8 mouse cellular contexts compared by ENCODE assay signal in the genomic region with DNA sequence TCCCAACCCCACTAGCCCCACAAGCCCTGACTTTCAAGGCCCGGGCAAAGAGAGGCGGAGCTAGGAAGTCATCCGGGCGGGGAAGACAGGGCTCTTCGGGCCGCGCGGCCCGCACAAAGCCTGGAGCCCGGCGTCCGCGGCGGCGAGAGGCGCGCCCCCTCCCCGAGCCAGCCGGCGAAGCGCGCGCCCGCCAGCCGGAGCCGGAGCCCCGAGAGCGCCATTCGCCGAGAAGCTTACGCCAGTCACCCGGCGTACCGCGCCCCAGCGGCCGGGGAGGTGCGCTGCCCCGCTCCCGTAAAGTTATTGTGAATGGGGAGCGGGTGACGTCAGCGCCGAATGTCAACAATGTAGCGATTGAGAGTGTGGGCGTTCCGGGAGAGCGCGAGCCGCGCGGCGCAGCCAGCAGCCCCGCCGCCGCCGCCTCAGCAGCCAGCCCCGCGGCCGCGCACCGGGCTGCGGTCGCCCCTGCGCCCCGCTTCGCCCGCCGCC. TPM values are rescaled to one million over a fixed set of nuclear protein-coding genes. Genes with fewer than 3 reads are reported as not detected.
DNase-seq lines count a peak whose midpoint lies in the region; ATAC-seq lines count a peak whose summit lies in the region.

A gene (plus strand): TSS at position 439 of the 489 bp plus-strand sequence.

- H3K4me1 ChIP-seq in erythroblast, embryonic 14.5 days (ENCODE audit: control insufficient read depth): peaks cover 18% of the 10 kb centered on the region
- H3K4me1 ChIP-seq in embryonic facial prominence, embryonic 10.5 days: peaks cover 85% of the 10 kb centered on the region
- H3K4me1 ChIP-seq in limb, embryonic 13.5 days: peaks cover 64% of the 10 kb centered on the region
- H3K4me1 ChIP-seq in midbrain, embryonic 16.5 days (ENCODE audit: control insufficient read depth, insufficient read depth, low read length): peaks cover 31% of the 10 kb centered on the region

- peak within 1 kb of the TSS; percentile 89 for H3K9ac ChIP-seq in limb, embryonic 13.5 days
- peak within 1 kb of the TSS; percentile 96 for H3K9ac ChIP-seq in midbrain, embryonic 16.5 days (ENCODE audit: low read depth, low read length)

- no peaks in the 10 kb centered on the region; the same call in 1 of the 2 replicates for H3K9me3 ChIP-seq in erythroblast, embryonic 14.5 days (ENCODE audit: control insufficient read depth, low read length)
- H3K9me3 ChIP-seq in embryonic facial prominence, embryonic 10.5 days: no peaks in the 10 kb centered on the region
- H3K9me3 ChIP-seq in limb, embryonic 13.5 days: no peaks in the 10 kb centered on the region
- H3K9me3 ChIP-seq in midbrain, embryonic 16.5 days (replicated peaks; ENCODE audit: control insufficient read depth, low read length, poor library complexity, severe bottlenecking): no peaks in the 10 kb centered on the region

- no peak for ATAC-seq in erythroblast, adult 5-6 weeks (replicated peaks; ENCODE audit: low FRiP score, poor library complexity, severe bottlenecking)
- ATAC-seq in limb, embryonic 13.5 days (ENCODE audit: low FRiP score, low read depth): peak; percentile 81
- peak; percentile 85 for ATAC-seq in midbrain, embryonic 16.5 days

- peaks cover 67% of the 10 kb centered on the region for H3K27me3 ChIP-seq in erythroblast, embryonic 14.5 days (ENCODE audit: control insufficient read depth)
- peaks cover 21% of the 10 kb centered on the region for H3K27me3 ChIP-seq in embryonic facial prominence, embryonic 10.5 days (replicated peaks; ENCODE audit: low read depth, poor library complexity, severe bottlenecking)
- no peaks in the 10 kb centered on the region for H3K27me3 ChIP-seq in limb, embryonic 13.5 days
- H3K27me3 ChIP-seq in midbrain, embryonic 16.5 days (ENCODE audit: control insufficient read depth, insufficient read depth, low read depth, low read length): no peaks in the 10 kb centered on the region

- WGBS in embryonic facial prominence, embryonic 10.5 days: under 1% methylated on average over 68 of the region's 69 CpGs
- WGBS in limb, embryonic 13.5 days: under 1% methylated on average over 67 of the region's 69 CpGs
- under 1% methylated on average over 59 of the region's 69 CpGs for WGBS in midbrain, embryonic 16.5 days

- H3K4me2 ChIP-seq in limb, embryonic 13.5 days (replicated peaks): peak within 1 kb of the TSS; percentile 82
- peak within 1 kb of the TSS; percentile 63 for H3K4me2 ChIP-seq in midbrain, embryonic 16.5 days (ENCODE audit: low read length)

- DNase-seq in embryonic facial prominence, embryonic 10.5 days (ENCODE audit: low spot score): peak; percentile 93
- peak; percentile 85 for DNase-seq in heart, adult 8-10 months (ENCODE audit: low spot score)
- DNase-seq in kidney, adult 9 months: peak; percentile 82
- DNase-seq in spleen, postnatal 14 days (ENCODE audit: low spot score in 2 of 2): peak; percentile 72 to 85

- peak within 1 kb of the TSS; percentile 98 for H3K27ac ChIP-seq in embryonic facial prominence, embryonic 10.5 days (replicated peaks)
- H3K27ac ChIP-seq in limb, embryonic 13.5 days: peak within 1 kb of the TSS; percentile 97
- H3K27ac ChIP-seq in midbrain, embryonic 16.5 days (ENCODE audit: low read length): peak within 1 kb of the TSS; percentile 97

- H3K36me3 ChIP-seq in erythroblast, embryonic 14.5 days (ENCODE audit: control insufficient read depth): no peaks in the 10 kb centered on the region
- H3K36me3 ChIP-seq in embryonic facial prominence, embryonic 10.5 days (replicated peaks): no peaks in the 10 kb centered on the region
- H3K36me3 ChIP-seq in limb, embryonic 13.5 days: no peaks in the 10 kb centered on the region
- H3K36me3 ChIP-seq in midbrain, embryonic 16.5 days (ENCODE audit: control insufficient read depth, insufficient read depth, low read length): no peaks in the 10 kb centered on the region

- peak within 1 kb of the TSS; percentile 65 for H3K4me3 ChIP-seq in erythroblast, embryonic 14.5 days (replicated peaks)
- peak within 1 kb of the TSS; percentile 93 for H3K4me3 ChIP-seq in embryonic facial prominence, embryonic 10.5 days
- H3K4me3 ChIP-seq in limb, embryonic 13.5 days: peak within 1 kb of the TSS; percentile 90
- H3K4me3 ChIP-seq in midbrain, embryonic 16.5 days (ENCODE audit: low read depth, low read length): peak within 1 kb of the TSS; percentile 99

RNA-seq across cellular contexts. Expression of the gene that starts here (rescaled TPM):
- 0.02 TPM in 1 of 2 replicates, not detected in the other for polyA plus RNA-seq in erythroblast, embryonic 14.5 days (2012)
- total RNA-seq in erythroblast, adult 5-6 weeks (2015; ENCODE audit: low replicate concordance): 0.63 and 1.3 TPM in 2 replicates
- total RNA-seq in erythroblast, adult 5-6 weeks (2017; ENCODE audit: low replicate concordance): 2.9 TPM in 1 of 2 replicates, not detected in the other
- polyA plus RNA-seq in embryonic facial prominence, embryonic 10.5 days (2016; fragmentation: Nextera tagmentation; extraction: Ambion mirVana): 12.2 and 12.4 TPM in 2 replicates
- total RNA-seq in heart, adult 8-10 months (2022): 1 to 10 TPM; 2.4 to 6.9 (median 4.2) TPM
- polyA plus RNA-seq in limb, embryonic 13.5 days (2015; fragmentation: Nextera tagmentation; extraction: Ambion mirVana): 9.2 and 12.2 TPM in 2 replicates
- polyA plus RNA-seq in midbrain, embryonic 16.5 days (2015; fragmentation: Nextera tagmentation; extraction: Ambion mirVana): 18.8 and 20.8 TPM in 2 replicates
